Mouse (Mus musculus) midbrain, embryonic 10.5 days (tissue): Measurements from ENCODE around the gene Ano1. TPM values are rescaled to one million over a fixed set of nuclear protein-coding genes. Genes with fewer than 3 reads are reported as not detected.

Experiments
- DNase-seq: peaks from one replicate; pipeline ENCODE4 v3.0.0-alpha.2; 2017; ENCODE audit warnings: low spot score
- H3K27ac ChIP-seq: fragments of 300-500 bp; sonication (generic); replicated peaks from 2 replicates; pipeline ENCODE4 v1.5.1; 2016; ENCODE audit warnings: mild to moderate bottlenecking
- H3K27me3 ChIP-seq: fragments of 300-500 bp; sonication (generic); 2 replicates; pipeline ENCODE4 v1.6.1; 2016; ENCODE audit warnings: low read depth, mild to moderate bottlenecking; ENCODE audit not compliant: poor library complexity, severe bottlenecking
- H3K36me3 ChIP-seq: fragments of 300-500 bp; sonication (generic); 2 replicates; pipeline ENCODE4 v1.6.1; 2016; ENCODE audit warnings: mild to moderate bottlenecking, moderate library complexity
- H3K4me1 ChIP-seq: fragments of 300-500 bp; sonication (generic); 2 replicates; pipeline ENCODE4 v1.6.1; 2016
- H3K4me3 ChIP-seq: fragments of 300-500 bp; sonication (generic); 2 replicates; pipeline ENCODE4 v1.5.1; 2016; ENCODE audit warnings: mild to moderate bottlenecking, moderate library complexity
- H3K9me3 ChIP-seq: fragments of 300-500 bp; sonication (generic); replicated peaks from 2 replicates; pipeline ENCODE4 v1.6.1; 2016; ENCODE audit warnings: mild to moderate bottlenecking
- WGBS: fragments of 180-500 bp; shearing (Covaris S2); methylation state at CpG from one replicate; pipeline ENCODE4 v1.1.7; 2016; 5-methylcytosine and 5-hydroxymethylcytosine counted together
- polyA plus RNA-seq: library from polyadenylated mRNA; unstranded; fragments of >200 nt; fragmentation: Nextera tagmentation; extraction: Ambion mirVana; gene quantifications from 2 replicates; pipeline ENCODE4 v1.2.1, GENCODE M21; 2016

Ano1 gene
- polyA plus RNA-seq, 1 experiment from 2014 or later, result 29.4 TPM

GRCm38 (mm10) chr7:144684467-144684866, 67.3 kb downstream of the Ano1 start:
- peaks cover 21% of the 10 kb centered on the region for H3K27me3 ChIP-seq
- peaks cover 51% of the 10 kb centered on the region for H3K36me3 ChIP-seq
- peak overlapping the region; percentile 28; the same call in 1 of the 2 replicates for H3K27ac ChIP-seq
- 71% methylated on average over 5 of the region's 5 CpGs for WGBS
- peaks cover 6% of the 10 kb centered on the region; the same call in 1 of the 2 replicates for H3K9me3 ChIP-seq
- H3K4me3 ChIP-seq, result no peak overlapping the region
- H3K4me1 ChIP-seq, result peaks cover 24% of the 10 kb centered on the region
- DNase-seq, result no peak

GRCm38 (mm10) chr7:144680096-144680495, 71.7 kb downstream of the Ano1 start:
- Histone ChIP-seq H3K27me3 (peaks cover 58% of the 10 kb centered on the region), H3K4me1 (peaks cover 46% of the 10 kb centered on the region), H3K27ac (no peak overlapping the region), H3K4me3 (no peak overlapping the region), H3K9me3 (no peaks in the 10 kb centered on the region), H3K36me3 (peaks cover 37% of the 10 kb centered on the region)
- DNase-seq, result no peak
- 85% methylated on average over 5 of the region's 5 CpGs for WGBS

GRCm38 (mm10) chr7:144678241-144679030, 73.3 kb downstream of the Ano1 start:
- peaks cover 36% of the 10 kb centered on the region for H3K36me3 ChIP-seq
- H3K27ac ChIP-seq, result peak overlapping the region; percentile 79
- peaks cover 58% of the 10 kb centered on the region for H3K27me3 ChIP-seq
- WGBS, result 13% methylated on average over 68 of the region's 68 CpGs
- DNase-seq, result peak; percentile 35
- peak overlapping the region; percentile 51 for H3K4me3 ChIP-seq
- H3K9me3 ChIP-seq, result no peaks in the 10 kb centered on the region
- H3K4me1 ChIP-seq, result peaks cover 40% of the 10 kb centered on the region

GRCm38 (mm10) chr7:144677341-144678086, 74.3 kb downstream of the Ano1 start:
- no peak for DNase-seq
- peaks cover 40% of the 10 kb centered on the region for H3K4me1 ChIP-seq
- peaks cover 58% of the 10 kb centered on the region for H3K27me3 ChIP-seq
- H3K4me3 ChIP-seq, result peak overlapping the region; percentile 28
- H3K36me3 ChIP-seq, result peaks cover 36% of the 10 kb centered on the region
- WGBS, result 34% methylated on average over 12 of the region's 12 CpGs
- H3K27ac ChIP-seq, result peak overlapping the region; percentile 79
- H3K9me3 ChIP-seq, result no peaks in the 10 kb centered on the region

GRCm38 (mm10) chr7:144675632-144676031, 76.1 kb downstream of the Ano1 start:
- H3K36me3 ChIP-seq, result peaks cover 40% of the 10 kb centered on the region
- peaks cover 49% of the 10 kb centered on the region for H3K27me3 ChIP-seq
- 95% methylated on average over 8 of the region's 8 CpGs for WGBS
- peaks cover 40% of the 10 kb centered on the region for H3K4me1 ChIP-seq
- no peaks in the 10 kb centered on the region for H3K9me3 ChIP-seq
- no peak for DNase-seq
- peak overlapping the region; percentile 79 for H3K27ac ChIP-seq
- no peak overlapping the region for H3K4me3 ChIP-seq

GRCm38 (mm10) chr7:144669895-144670294, 81.9 kb downstream of the Ano1 start:
- Histone ChIP-seq H3K4me1 (peaks cover 20% of the 10 kb centered on the region), H3K36me3 (peaks cover 79% of the 10 kb centered on the region), H3K27me3 (peaks cover 2% of the 10 kb centered on the region), H3K9me3 (no peaks in the 10 kb centered on the region; the same call in 1 of the 2 replicates), H3K4me3 (no peak overlapping the region), H3K27ac (no peak overlapping the region)
- DNase-seq, result no peak
- WGBS, result 92% methylated on average over 2 of the region's 2 CpGs

- H3K9me3 ChIP-seq, result no peaks in the 10 kb centered on the region; the same call in 1 of the 2 replicates
- H3K4me1 ChIP-seq, result peaks cover 32% of the 10 kb centered on the region
- peak overlapping the region; percentile 55 for H3K27ac ChIP-seq
- peaks cover 7% of the 10 kb centered on the region for H3K27me3 ChIP-seq
- peaks cover 78% of the 10 kb centered on the region for H3K36me3 ChIP-seq
- no peak overlapping the region for H3K4me3 ChIP-seq
- DNase-seq, result no peak
- WGBS, result 64% methylated on average over 7 of the region's 7 CpGs
Observed at GRCm38 (mm10) chr7:144668603-144669278, 83.0 kb downstream of the Ano1 start.

- no peak for DNase-seq
- no peak overlapping the region for H3K4me3 ChIP-seq
- H3K4me1 ChIP-seq, result peaks cover 39% of the 10 kb centered on the region
- no peaks in the 10 kb centered on the region; the same call in 1 of the 2 replicates for H3K9me3 ChIP-seq
- H3K36me3 ChIP-seq, result peaks cover 73% of the 10 kb centered on the region
- H3K27me3 ChIP-seq, result peaks cover 24% of the 10 kb centered on the region
- H3K27ac ChIP-seq, result no peak overlapping the region
- WGBS, result 93% methylated on average over 6 of the region's 6 CpGs
Observed at GRCm38 (mm10) chr7:144667091-144667490, 84.7 kb downstream of the Ano1 start.

GRCm38 (mm10) chr7:144665585-144665984, 86.2 kb downstream of the Ano1 start:
- WGBS, result 86% methylated on average over 3 of the region's 3 CpGs
- H3K36me3 ChIP-seq, result peaks cover 76% of the 10 kb centered on the region
- peaks cover 32% of the 10 kb centered on the region for H3K27me3 ChIP-seq

GRCm38 (mm10) chr7:144663566-144663965, 88.2 kb downstream of the Ano1 start:
- Histone ChIP-seq H3K9me3 (no peaks in the 10 kb centered on the region; the same call in 1 of the 2 replicates), H3K4me3 (no peak overlapping the region), H3K27me3 (peaks cover 39% of the 10 kb centered on the region), H3K36me3 (peaks cover 76% of the 10 kb centered on the region), H3K27ac (peak overlapping the region; percentile 58), H3K4me1 (peaks cover 31% of the 10 kb centered on the region)
- 71% methylated on average over 6 of the region's 6 CpGs for WGBS
- no peak for DNase-seq

More at GRCm38 (mm10) chr7:144665585-144665984, 86.2 kb downstream of the Ano1 start:
- Histone ChIP-seq H3K4me3 (no peak overlapping the region), H3K27ac (peak overlapping the region; percentile 68), H3K4me1 (peaks cover 39% of the 10 kb centered on the region), H3K9me3 (no peaks in the 10 kb centered on the region; the same call in 1 of the 2 replicates)
- DNase-seq, result no peak

GRCm38 (mm10) chr7:144656261-144656967, 95.4 kb downstream of the Ano1 start:
- H3K27me3 ChIP-seq, result peaks cover 33% of the 10 kb centered on the region
- DNase-seq, result no peak
- H3K36me3 ChIP-seq, result peaks cover 90% of the 10 kb centered on the region
- H3K9me3 ChIP-seq, result no peaks in the 10 kb centered on the region
- peaks cover 40% of the 10 kb centered on the region for H3K4me1 ChIP-seq
- H3K27ac ChIP-seq, result peak overlapping the region; percentile 89
- 90% methylated on average over 9 of the region's 9 CpGs for WGBS
- no peak overlapping the region for H3K4me3 ChIP-seq
